Mouse (Mus musculus) neural tube, embryonic 15.5 days (tissue): Measurements from ENCODE around the gene Tmem135. TPM values are rescaled to one million over a fixed set of nuclear protein-coding genes. Genes with fewer than 3 reads are reported as not detected.

Experiments used
- ATAC-seq: fragments of 200-750 bp; cut with Nextera tagmentation; 2 replicates; pipeline ENCODE4 v1.8.0; 2017; ENCODE audit warnings: mild to moderate bottlenecking, moderate TSS enrichment, moderate library complexity; ENCODE audit not compliant: low FRiP score
- H3K27ac ChIP-seq: fragments of 300-500 bp; sonication (generic); replicated peaks from 2 replicates; pipeline ENCODE4 v1.5.1; 2015; ENCODE audit warnings: mild to moderate bottlenecking, inconsistent platforms
- H3K27me3 ChIP-seq: fragments of 300-500 bp; sonication (generic); replicated peaks from 2 replicates; pipeline ENCODE4 v1.6.1; 2015; ENCODE audit warnings: inconsistent platforms
- H3K36me3 ChIP-seq: fragments of 300-500 bp; sonication (generic); 2 replicates; pipeline ENCODE4 v1.6.1; 2015; ENCODE audit warnings: inconsistent platforms
- H3K4me1 ChIP-seq: fragments of 300-500 bp; sonication (generic); 2 replicates; pipeline ENCODE4 v1.6.1; 2015; ENCODE audit warnings: inconsistent platforms
- H3K4me2 ChIP-seq: fragments of 300-500 bp; sonication (generic); 2 replicates; pipeline ENCODE4 v1.6.1; 2015; ENCODE audit warnings: inconsistent platforms, mild to moderate bottlenecking, moderate library complexity
- H3K4me3 ChIP-seq: fragments of 300-500 bp; sonication (generic); replicated peaks from 2 replicates; pipeline ENCODE4 v1.5.1; 2015; ENCODE audit warnings: mild to moderate bottlenecking, inconsistent platforms
- H3K9ac ChIP-seq: fragments of 300-500 bp; sonication (generic); replicated peaks from 2 replicates; pipeline ENCODE4 v1.6.1; 2015; ENCODE audit warnings: mild to moderate bottlenecking, inconsistent platforms
- H3K9me3 ChIP-seq: fragments of 300-500 bp; sonication (generic); replicated peaks from 2 replicates; pipeline ENCODE4 v1.6.1; 2016; ENCODE audit warnings: inconsistent platforms
- WGBS: fragments of 180-500 bp; shearing (Covaris S2); methylation state at CpG from one replicate; pipeline ENCODE4 v1.1.7; 2015; ENCODE audit warnings: mixed read lengths; 5-methylcytosine and 5-hydroxymethylcytosine counted together
- polyA plus RNA-seq: library from polyadenylated mRNA; unstranded; fragments of >200 nt; fragmentation: Nextera tagmentation; extraction: Ambion mirVana; gene quantifications from 2 replicates; pipeline ENCODE4 v1.2.1, GENCODE M21; 2015

Tmem135 gene
- polyA plus RNA-seq, 1 experiment from 2014 or later: 29.0 TPM

DNA sequence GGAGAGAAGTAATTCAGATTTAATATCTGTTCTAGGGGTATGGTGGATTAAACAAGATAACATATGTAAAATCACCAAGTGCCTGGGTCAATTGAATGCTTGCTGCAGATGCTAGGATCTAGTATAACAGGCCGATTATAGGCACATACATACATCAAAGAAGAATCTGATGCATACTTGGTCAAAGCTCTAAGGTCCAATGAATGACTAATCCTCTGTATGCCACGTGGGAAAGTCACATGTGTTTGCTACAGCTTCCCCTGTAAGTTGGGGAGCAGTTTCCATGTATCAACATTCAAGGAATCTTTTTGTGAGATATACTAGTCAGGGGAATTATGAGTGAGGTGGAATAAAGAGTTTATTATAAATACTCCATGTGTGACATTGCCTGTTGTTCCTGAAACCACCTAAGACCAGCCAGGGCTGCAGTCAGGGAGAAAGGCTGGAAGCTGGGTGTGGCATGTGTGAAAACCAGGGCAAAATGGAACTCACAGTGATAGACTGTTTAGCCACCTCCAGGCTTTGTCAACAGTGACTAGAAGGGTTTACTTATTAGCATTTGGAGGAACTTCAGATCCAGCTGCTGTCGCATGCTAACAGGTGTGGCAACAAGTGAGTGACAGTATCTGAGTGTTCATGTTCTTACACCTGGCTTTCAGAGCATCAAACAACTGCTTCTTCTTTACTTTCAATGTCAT, 6.0 kb downstream of the Tmem135 start:
- no peak overlapping the region for H3K27ac ChIP-seq
- H3K9ac ChIP-seq: no peak overlapping the region
- H3K27me3 ChIP-seq: no peaks in the 10 kb centered on the region
- no peak overlapping the region for H3K4me3 ChIP-seq
- WGBS: 81% methylated on average over 3 of the region's 3 CpGs
- H3K4me2 ChIP-seq: no peak overlapping the region
- H3K9me3 ChIP-seq: no peaks in the 10 kb centered on the region
- no peak for ATAC-seq
- H3K4me1 ChIP-seq: peaks cover 12% of the 10 kb centered on the region
- no peaks in the 10 kb centered on the region for H3K36me3 ChIP-seq

DNA sequence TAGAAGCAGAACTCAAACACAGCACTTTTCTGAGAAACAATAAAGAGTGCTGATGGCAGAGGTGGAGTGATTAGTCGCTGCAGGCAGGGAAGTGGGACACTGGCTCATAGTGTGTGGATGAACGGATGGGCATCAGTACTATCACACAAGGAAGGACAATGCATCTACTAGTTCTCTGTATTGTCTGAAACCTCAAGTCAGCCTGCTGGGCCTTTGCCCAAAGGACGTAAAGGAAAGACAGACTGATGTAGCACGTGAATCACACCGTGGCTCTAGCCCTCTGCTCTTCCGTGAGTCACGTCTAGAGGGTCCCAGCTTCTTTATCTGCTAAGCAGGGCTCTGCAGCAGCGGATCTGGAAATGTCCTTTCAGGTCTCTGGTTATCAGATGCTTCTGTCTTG, 7.6 kb downstream of the Tmem135 start:
- 73% methylated on average over 8 of the region's 8 CpGs for WGBS
- no peak for ATAC-seq
- no peaks in the 10 kb centered on the region for H3K9me3 ChIP-seq
- no peak overlapping the region for H3K4me2 ChIP-seq
- no peak overlapping the region for H3K4me3 ChIP-seq
- no peak overlapping the region for H3K27ac ChIP-seq
- H3K4me1 ChIP-seq: 0 out of 2 replicates have a peak, but pooled peaks cover 3% of the 10 kb centered on the region
- H3K27me3 ChIP-seq: no peaks in the 10 kb centered on the region
- H3K9ac ChIP-seq: no peak overlapping the region
- no peaks in the 10 kb centered on the region for H3K36me3 ChIP-seq

- H3K4me3 ChIP-seq: no peak overlapping the region
- no peaks in the 10 kb centered on the region for H3K4me1 ChIP-seq
- H3K4me2 ChIP-seq: no peak overlapping the region
- no peak overlapping the region for H3K9ac ChIP-seq
- WGBS: 88% methylated on average over 1 of the region's 1 CpGs
- no peaks in the 10 kb centered on the region for H3K36me3 ChIP-seq
- H3K27me3 ChIP-seq: no peaks in the 10 kb centered on the region
- H3K9me3 ChIP-seq: no peaks in the 10 kb centered on the region
- no peak for ATAC-seq
- no peak overlapping the region for H3K27ac ChIP-seq
Measured at GRCm38 (mm10) chr7:89395399-89395798, 8.6 kb downstream of the Tmem135 start.

DNA sequence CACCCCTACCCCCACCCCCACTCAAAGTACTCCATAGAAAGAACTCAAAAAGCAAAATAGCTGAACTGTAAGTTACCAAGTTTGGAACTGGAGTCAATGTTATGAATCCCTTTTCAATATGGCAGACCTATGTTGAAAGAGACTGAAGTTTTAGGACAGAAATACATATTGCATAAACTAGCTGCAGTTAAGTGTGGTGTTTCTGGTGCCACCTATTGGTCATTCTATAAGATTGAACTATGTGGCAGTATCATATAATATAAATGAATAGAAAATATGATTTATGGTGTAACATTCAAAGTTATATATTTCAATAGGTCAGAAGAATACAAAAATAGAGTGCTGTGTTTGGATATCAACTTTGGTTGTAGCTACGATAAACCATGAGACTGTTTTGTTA, 11.2 kb downstream of the Tmem135 start:
- ATAC-seq: no peak
- Histone ChIP-seq H3K36me3 (no peaks in the 10 kb centered on the region), H3K27ac (no peak overlapping the region), H3K4me1 (0 out of 2 replicates have a peak, but pooled peaks cover 5% of the 10 kb centered on the region), H3K4me2 (no peak overlapping the region), H3K9me3 (no peaks in the 10 kb centered on the region), H3K27me3 (no peaks in the 10 kb centered on the region), H3K4me3 (no peak overlapping the region), H3K9ac (no peak overlapping the region)
- WGBS: 92% methylated on average over 1 of the region's 1 CpGs

DNA sequence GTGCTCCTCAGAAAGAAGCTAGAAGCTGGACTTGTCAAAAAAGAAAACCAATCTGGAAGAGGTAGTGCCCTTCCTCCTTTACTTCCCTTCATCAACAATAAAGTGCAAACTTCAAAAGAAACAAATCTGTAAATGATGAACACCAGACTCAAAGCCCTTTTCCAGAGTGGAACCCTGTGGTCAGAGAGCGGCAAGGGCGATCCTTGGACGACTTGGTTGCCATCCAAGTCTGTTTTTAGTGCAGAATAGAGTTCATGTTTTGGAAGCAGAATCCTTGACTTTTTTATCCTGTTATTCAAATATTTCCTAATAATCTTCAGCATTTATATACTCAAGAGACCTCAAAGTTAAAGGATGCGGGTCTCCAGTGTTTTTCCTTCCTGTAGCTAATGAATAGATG, 11.6 kb downstream of the Tmem135 start:
- Histone ChIP-seq H3K27me3 (no peaks in the 10 kb centered on the region), H3K9me3 (no peaks in the 10 kb centered on the region), H3K4me3 (no peak overlapping the region), H3K4me1 (0 out of 2 replicates have a peak, but pooled peaks cover 5% of the 10 kb centered on the region), H3K27ac (no peak overlapping the region), H3K4me2 (no peak overlapping the region), H3K9ac (no peak overlapping the region), H3K36me3 (no peaks in the 10 kb centered on the region)
- ATAC-seq: no peak
- 85% methylated on average over 4 of the region's 4 CpGs for WGBS

GRCm38 (mm10) chr7:89391831-89392230, 12.2 kb downstream of the Tmem135 start:
- WGBS: 89% methylated on average over 4 of the region's 4 CpGs
- H3K36me3 ChIP-seq: no peaks in the 10 kb centered on the region
- H3K27me3 ChIP-seq: no peaks in the 10 kb centered on the region
- no peak overlapping the region for H3K4me3 ChIP-seq
- 0 out of 2 replicates have a peak, but pooled peaks cover 5% of the 10 kb centered on the region for H3K4me1 ChIP-seq
- no peaks in the 10 kb centered on the region for H3K9me3 ChIP-seq
- no peak overlapping the region for H3K9ac ChIP-seq
- H3K4me2 ChIP-seq: no peak overlapping the region
- no peak overlapping the region for H3K27ac ChIP-seq
- no peak for ATAC-seq

DNA sequence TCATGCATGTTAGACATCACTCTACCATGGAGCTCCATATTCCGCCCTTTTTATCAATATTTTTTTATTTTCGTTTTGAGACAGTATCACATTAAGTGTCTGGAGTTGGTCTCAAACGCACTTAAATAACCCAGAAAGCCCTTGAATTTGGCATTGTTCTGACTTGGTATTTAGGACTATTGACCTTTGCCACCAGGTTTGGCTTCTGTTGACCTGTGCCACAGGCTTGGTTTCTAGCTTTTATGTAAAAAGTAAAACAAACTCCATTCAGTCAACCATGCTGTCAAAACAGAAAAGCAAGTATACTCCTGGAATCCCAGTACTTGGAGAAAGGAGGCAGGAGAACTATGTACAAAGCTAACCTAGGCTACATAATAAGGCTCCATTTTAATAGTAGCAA, 12.7 kb downstream of the Tmem135 start:
- no peak overlapping the region for H3K27ac ChIP-seq
- H3K9me3 ChIP-seq: no peaks in the 10 kb centered on the region
- no peak for ATAC-seq
- H3K4me1 ChIP-seq: 0 out of 2 replicates have a peak, but pooled peaks cover 5% of the 10 kb centered on the region
- no peaks in the 10 kb centered on the region for H3K27me3 ChIP-seq
- WGBS: 87% methylated on average over 3 of the region's 3 CpGs
- H3K4me3 ChIP-seq: no peak overlapping the region
- H3K9ac ChIP-seq: no peak overlapping the region
- H3K36me3 ChIP-seq: no peaks in the 10 kb centered on the region
- no peak overlapping the region for H3K4me2 ChIP-seq

- H3K9me3 ChIP-seq: no peaks in the 10 kb centered on the region
- H3K36me3 ChIP-seq: no peaks in the 10 kb centered on the region
- no peak overlapping the region for H3K9ac ChIP-seq
- 73% methylated on average over 2 of the region's 2 CpGs for WGBS
- H3K4me2 ChIP-seq: no peak overlapping the region
- no peak overlapping the region for H3K27ac ChIP-seq
- 0 out of 2 replicates have a peak, but pooled peaks cover 5% of the 10 kb centered on the region for H3K4me1 ChIP-seq
- no peak for ATAC-seq
- no peak overlapping the region for H3K4me3 ChIP-seq
- H3K27me3 ChIP-seq: no peaks in the 10 kb centered on the region
Measured at GRCm38 (mm10) chr7:89390660-89391059, 13.4 kb downstream of the Tmem135 start.

- H3K9me3 ChIP-seq: no peaks in the 10 kb centered on the region
- H3K4me1 ChIP-seq: 0 out of 2 replicates have a peak, but pooled peaks cover 5% of the 10 kb centered on the region
- no peak overlapping the region for H3K4me2 ChIP-seq
- H3K4me3 ChIP-seq: no peak overlapping the region
- 84% methylated on average over 3 of the region's 3 CpGs for WGBS
- no peak for ATAC-seq
- H3K27ac ChIP-seq: no peak overlapping the region
- H3K36me3 ChIP-seq: no peaks in the 10 kb centered on the region
- H3K9ac ChIP-seq: no peak overlapping the region
- no peaks in the 10 kb centered on the region for H3K27me3 ChIP-seq
Measured at GRCm38 (mm10) chr7:89388981-89389380, 15.0 kb downstream of the Tmem135 start.

GRCm38 (mm10) chr7:89382892-89383291, 21.1 kb downstream of the Tmem135 start:
- no peaks in the 10 kb centered on the region for H3K4me1 ChIP-seq

GRCm38 (mm10) chr7:89380935-89381705, 22.9 kb downstream of the Tmem135 start:
- H3K9ac ChIP-seq: no peak overlapping the region
- ATAC-seq: no peak
- H3K9me3 ChIP-seq: no peaks in the 10 kb centered on the region
- no peaks in the 10 kb centered on the region for H3K4me1 ChIP-seq
- H3K36me3 ChIP-seq: no peaks in the 10 kb centered on the region
- 40% methylated on average over 7 of the region's 7 CpGs for WGBS
- no peak overlapping the region for H3K4me3 ChIP-seq
- no peak overlapping the region for H3K27ac ChIP-seq
- H3K27me3 ChIP-seq: no peaks in the 10 kb centered on the region
- no peak overlapping the region for H3K4me2 ChIP-seq

More at GRCm38 (mm10) chr7:89382892-89383291, 21.1 kb downstream of the Tmem135 start:
- H3K27ac ChIP-seq: no peak overlapping the region
- H3K36me3 ChIP-seq: no peaks in the 10 kb centered on the region
- no peak overlapping the region for H3K9ac ChIP-seq
- H3K9me3 ChIP-seq: no peaks in the 10 kb centered on the region
- no peak for ATAC-seq
- H3K27me3 ChIP-seq: no peaks in the 10 kb centered on the region
- H3K4me3 ChIP-seq: no peak overlapping the region
- H3K4me2 ChIP-seq: no peak overlapping the region
- 87% methylated on average over 3 of the region's 3 CpGs for WGBS
